Mouse (Mus musculus): ENCODE data around the gene Vsig10. TPM values are rescaled to one million over a fixed set of nuclear protein-coding genes. Genes with fewer than 3 reads are reported as not detected.

Vsig10 gene
- 5.2 TPM for polyA plus RNA-seq (2017; shearing (Covaris generic))

DNA sequence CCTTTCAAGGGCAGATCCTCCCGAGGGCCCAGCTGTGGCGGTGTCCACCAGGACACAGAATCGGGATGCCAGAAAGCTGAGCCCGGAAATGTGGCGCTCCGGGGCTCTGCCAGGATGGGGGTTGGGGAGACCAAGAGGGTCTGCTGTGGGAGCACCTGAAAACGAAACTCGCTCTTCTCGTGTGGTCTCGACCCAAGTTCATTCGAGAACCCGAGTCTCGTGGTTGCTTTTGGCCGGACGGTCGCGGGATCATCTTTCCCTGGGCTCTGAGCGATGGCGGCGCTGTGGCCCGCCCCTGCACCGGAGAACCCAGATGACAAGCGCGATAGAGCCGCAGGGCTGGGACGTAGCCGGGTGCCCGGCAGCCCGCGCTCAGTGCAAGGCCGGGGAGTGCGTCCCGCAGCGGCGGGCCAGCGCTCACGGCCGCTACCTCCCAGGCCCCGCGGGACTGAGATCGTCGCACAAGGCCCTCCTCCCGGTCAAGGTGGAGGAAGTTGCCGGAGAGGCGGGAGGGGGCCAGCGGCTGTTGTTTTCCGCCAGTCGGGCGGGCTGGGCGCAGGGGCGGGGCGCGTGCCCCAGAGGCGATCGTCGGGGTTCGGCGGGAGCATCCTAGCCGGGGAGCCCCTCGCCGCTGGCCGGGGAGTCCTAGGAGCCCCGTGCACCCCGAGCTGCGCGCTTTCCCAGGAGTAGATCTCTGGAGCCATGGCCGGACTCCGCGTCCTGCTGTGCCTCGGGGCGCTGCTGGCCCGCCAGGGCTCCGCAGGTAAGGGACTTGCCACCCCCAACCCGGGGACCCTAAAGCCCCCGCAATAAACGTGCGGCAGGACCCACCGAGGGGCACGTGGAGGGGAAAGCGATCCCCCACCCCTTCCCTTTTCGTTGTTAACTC is at the start of gene Vsig10:
Gene Vsig10 (plus strand): TSS at position 343 of the 889 bp plus-strand sequence.

GRCm38 (mm10) chr5:117286831-117287822 is 31.8 kb upstream of the Vsig10 start, which contains the start of gene Pebp1:
TSS of gene Pebp1 (minus strand) at chr5:117287625.

DNA sequence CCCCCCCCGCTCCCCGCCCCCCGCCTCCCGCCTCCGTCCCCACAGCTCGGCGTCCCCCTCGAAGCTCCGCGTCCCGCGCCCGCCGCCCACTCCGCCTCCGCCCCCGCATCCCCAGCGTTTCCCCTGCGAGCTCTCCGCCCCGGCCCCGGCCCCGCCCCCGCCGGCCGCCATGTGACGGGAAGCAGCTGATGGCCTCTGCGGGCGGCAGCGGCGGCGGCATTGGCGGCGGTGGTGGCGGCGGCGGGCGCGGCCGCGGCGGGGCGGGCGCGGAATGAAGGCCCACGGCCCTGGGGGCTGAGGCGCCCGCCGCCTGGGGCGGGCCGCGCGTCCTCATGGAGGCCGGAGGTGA is 38.2 kb downstream of the Vsig10 start, which contains the start of gene Wsb2:
Gene Wsb2 (plus strand): TSS at position 176 of the 349 bp plus-strand sequence.

DNA sequence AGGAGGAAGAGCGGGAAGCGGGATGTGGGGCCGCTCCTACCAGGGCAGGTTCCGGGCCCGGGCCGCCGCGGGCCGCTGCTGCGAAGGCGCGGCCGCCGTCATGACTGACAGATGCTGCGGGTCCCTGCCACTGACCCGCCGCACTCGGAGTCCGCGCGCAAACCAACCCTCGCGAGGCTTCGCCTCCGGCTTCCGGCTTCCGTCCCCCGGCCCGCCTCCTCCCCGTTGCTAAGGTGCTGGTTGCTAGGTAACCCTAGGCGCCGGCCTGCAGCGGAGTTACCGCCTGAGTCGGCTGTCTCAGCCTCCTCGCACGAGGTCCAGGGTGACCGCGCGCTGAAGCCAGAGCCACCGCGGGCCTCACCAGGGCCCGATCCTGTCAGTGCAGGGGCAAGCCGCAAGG is 70.0 kb downstream of the Vsig10 start, which contains the start of gene Rfc5:
Gene Rfc5 (minus strand): TSS at position 171 of the 400 bp plus-strand sequence.

Other genes with a start within 250 kb of the Vsig10 start
- gene Suds3, start 203.0 kb upstream of the Vsig10 start, polyA plus RNA-seq (2017; shearing (Covaris generic)) = 73.1 TPM
- gene Taok3, start 199.0 kb upstream of the Vsig10 start, polyA plus RNA-seq (2017; shearing (Covaris generic)) = 117 TPM
- 248 TPM for gene Pebp1, start 31.5 kb upstream of the Vsig10 start, polyA plus RNA-seq (2017; shearing (Covaris generic))
- gene Wsb2, start 38.2 kb downstream of the Vsig10 start, polyA plus RNA-seq (2017; shearing (Covaris generic)) = 62.1 TPM
- 39.1 TPM for gene Rfc5, start 70.0 kb downstream of the Vsig10 start, polyA plus RNA-seq (2017; shearing (Covaris generic))
- gene Ksr2, start 94.9 kb downstream of the Vsig10 start, polyA plus RNA-seq (2017; shearing (Covaris generic)) = 1.5 TPM